Comparison of ENCODE assay signal across 8 mouse cellular contexts in the genomic region with DNA sequence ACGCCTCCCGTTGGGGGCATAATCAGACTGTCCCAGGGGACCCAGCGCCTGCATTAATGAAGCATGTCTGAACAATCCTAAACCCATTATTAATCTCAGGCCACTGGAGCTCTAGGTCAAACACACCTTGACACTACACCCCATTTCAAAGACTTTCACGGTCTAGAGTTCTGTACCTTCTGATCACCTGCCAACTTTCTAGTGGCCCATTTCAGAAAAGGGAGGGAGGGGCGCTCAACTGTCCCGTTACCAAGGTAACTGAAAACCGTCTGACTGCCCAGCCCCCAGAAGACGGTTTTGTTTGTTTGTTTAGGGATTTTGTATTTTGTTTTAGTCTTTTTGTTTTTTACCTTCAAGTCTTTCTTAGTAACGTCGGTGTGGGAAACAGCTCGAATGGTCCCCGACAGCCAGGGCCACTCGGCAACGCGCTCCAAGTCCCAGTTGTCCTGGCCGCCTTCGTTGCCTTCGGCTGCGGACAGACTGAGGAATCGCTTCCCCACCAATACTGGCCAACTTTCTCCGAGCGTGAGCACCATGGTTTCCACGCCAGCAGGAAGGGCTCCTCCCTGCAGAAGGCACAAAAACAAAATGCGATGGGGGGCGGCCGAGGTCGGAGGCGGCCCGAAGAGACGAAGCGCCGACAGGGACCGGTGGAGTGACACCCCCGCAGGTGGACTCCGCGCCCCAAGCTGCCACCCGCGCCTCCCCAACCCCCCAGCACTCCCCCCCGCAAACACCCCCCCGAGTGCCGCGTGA. TPM values are rescaled to one million over a fixed set of nuclear protein-coding genes. Genes with fewer than 3 reads are reported as not detected.
DNase-seq lines count a peak whose midpoint lies in the region; ATAC-seq and TF ChIP-seq lines count a peak whose summit lies in the region.

No protein-coding gene starts in this region.

- peak overlapping the region; percentile 98 for H3K4me3 ChIP-seq in megakaryocyte, embryonic 14.5 days (replicated peaks)
- peak overlapping the region; percentile 67 for H3K4me3 ChIP-seq in embryonic fibroblast, embryonic 13.5 days (ENCODE audit: insufficient read depth, low read length)
- peak overlapping the region; percentile 91 for H3K4me3 ChIP-seq in kidney, embryonic 15.5 days (replicated peaks)
- H3K4me3 ChIP-seq in liver, embryonic 12.5 days: peak overlapping the region; percentile 88
- peak overlapping the region; percentile 90 for H3K4me3 ChIP-seq in neural tube, embryonic 13.5 days

- H3K9me3 ChIP-seq in megakaryocyte, embryonic 14.5 days: 0 out of 2 replicates have a peak, but pooled peaks cover under 1% of the 10 kb centered on the region
- H3K9me3 ChIP-seq in kidney, embryonic 15.5 days (replicated peaks): no peaks in the 10 kb centered on the region
- H3K9me3 ChIP-seq in liver, embryonic 12.5 days (replicated peaks): no peaks in the 10 kb centered on the region
- H3K9me3 ChIP-seq in neural tube, embryonic 13.5 days: no peaks in the 10 kb centered on the region

- no peak for TF ChIP-seq POLR2A in embryonic fibroblast, embryonic 13.5 days (IDR thresholded peaks at IDR 0.05; ENCODE audit: low read depth, low read length)

- no peak for TF ChIP-seq CTCF in embryonic fibroblast, embryonic 13.5 days (IDR thresholded peaks at IDR 0.05; ENCODE audit: borderline replicate concordance, insufficient read depth, low read length)

- H3K4me1 ChIP-seq in megakaryocyte, embryonic 14.5 days: peaks cover 39% of the 10 kb centered on the region
- H3K4me1 ChIP-seq in embryonic fibroblast, embryonic 13.5 days (ENCODE audit: control insufficient read depth, insufficient read depth, low read length): no peaks in the 10 kb centered on the region; the same call in 1 of the 2 replicates
- H3K4me1 ChIP-seq in kidney, embryonic 15.5 days: peaks cover 15% of the 10 kb centered on the region
- peaks cover 32% of the 10 kb centered on the region for H3K4me1 ChIP-seq in liver, embryonic 12.5 days
- H3K4me1 ChIP-seq in neural tube, embryonic 13.5 days (replicated peaks): peaks cover 32% of the 10 kb centered on the region

- peak overlapping the region; percentile 78 for H3K4me2 ChIP-seq in kidney, embryonic 15.5 days
- H3K4me2 ChIP-seq in liver, embryonic 12.5 days: peak overlapping the region; percentile 86
- peak overlapping the region; percentile 85 for H3K4me2 ChIP-seq in neural tube, embryonic 13.5 days

- WGBS in kidney, embryonic 15.5 days: 1% methylated on average over 38 of the region's 42 CpGs
- WGBS in liver, embryonic 12.5 days (ENCODE audit: insufficient replicate concordance): 3% methylated on average over 42 of the region's 42 CpGs
- 1% methylated on average over 42 of the region's 42 CpGs for WGBS in neural tube, embryonic 13.5 days

- H3K27ac ChIP-seq in embryonic fibroblast, embryonic 13.5 days (ENCODE audit: insufficient read depth, low read length): peak overlapping the region; percentile 71
- H3K27ac ChIP-seq in kidney, embryonic 15.5 days: peak overlapping the region; percentile 100
- peak overlapping the region; percentile 96 for H3K27ac ChIP-seq in liver, embryonic 12.5 days
- H3K27ac ChIP-seq in neural tube, embryonic 13.5 days (replicated peaks): peak overlapping the region; percentile 100

- H3K9ac ChIP-seq in kidney, embryonic 15.5 days: peak overlapping the region; percentile 90
- peak overlapping the region; percentile 96 for H3K9ac ChIP-seq in liver, embryonic 12.5 days
- H3K9ac ChIP-seq in neural tube, embryonic 13.5 days: peak overlapping the region; percentile 87

- H3K36me3 ChIP-seq in megakaryocyte, embryonic 14.5 days (replicated peaks; ENCODE audit: low read length): peaks cover 44% of the 10 kb centered on the region
- peaks cover 26% of the 10 kb centered on the region for H3K36me3 ChIP-seq in kidney, embryonic 15.5 days
- H3K36me3 ChIP-seq in liver, embryonic 12.5 days: peaks cover 32% of the 10 kb centered on the region
- peaks cover 17% of the 10 kb centered on the region for H3K36me3 ChIP-seq in neural tube, embryonic 13.5 days

- no peak for ATAC-seq in megakaryocyte, adult 5-6 weeks (ENCODE audit: poor library complexity, severe bottlenecking)
- no peak for ATAC-seq in kidney, embryonic 15.5 days (replicated peaks; ENCODE audit: low FRiP score)
- ATAC-seq in liver, embryonic 12.5 days: 0 out of 2 replicates have a peak, but pooled peaks have one; percentile 6
- peak; percentile 2; the same call in 1 of the 2 replicates for ATAC-seq in neural tube, embryonic 13.5 days (ENCODE audit: low read depth)

- DNase-seq in heart, adult 9 months (ENCODE audit: low spot score in 2 of 2): peak; percentile 58
- DNase-seq in testis, postnatal 14 days (ENCODE audit: low spot score): peak; percentile 62

- H3K27me3 ChIP-seq in megakaryocyte, embryonic 14.5 days (replicated peaks): peaks cover 2% of the 10 kb centered on the region
- peaks cover 3% of the 10 kb centered on the region; the same call in 1 of the 2 replicates for H3K27me3 ChIP-seq in kidney, embryonic 15.5 days
- H3K27me3 ChIP-seq in liver, embryonic 12.5 days (replicated peaks): peaks cover 4% of the 10 kb centered on the region
- H3K27me3 ChIP-seq in neural tube, embryonic 13.5 days: 0 out of 2 replicates have a peak, but pooled peaks cover 4% of the 10 kb centered on the region

RNA-seq across cellular contexts. Expression of a gene that starts 0.9 kb away (rescaled TPM):
- 0.83 and 6.5 TPM in 2 replicates for polyA plus RNA-seq in megakaryocyte, embryonic 14.5 days (2012; ENCODE audit: insufficient read depth, low replicate concordance)
- total RNA-seq in megakaryocyte, adult 5-6 weeks (2015): 43.3 and 51.1 TPM in 2 replicates
- total RNA-seq in megakaryocyte, adult 5-6 weeks (2017): 36.6 and 47.5 TPM in 2 replicates
- polyA plus RNA-seq in embryonic fibroblast, embryonic 13.5 days (2011; ENCODE audit: insufficient read length, low read depth, missing spikeins): 40.1 and 44.1 TPM in 2 replicates
- 47.3 and 51.7 TPM in 2 replicates for polyA plus RNA-seq in kidney, embryonic 15.5 days (2015; fragmentation: Nextera tagmentation; extraction: Ambion mirVana)
- 22.6 and 24.5 TPM in 2 replicates for polyA plus RNA-seq in liver, embryonic 12.5 days (2016; fragmentation: Nextera tagmentation; extraction: Ambion mirVana)
- polyA plus RNA-seq in neural tube, embryonic 13.5 days (2015; fragmentation: Nextera tagmentation; extraction: Ambion mirVana): 49.6 and 51.7 TPM in 2 replicates

Comparison
In these comparisons a context has a peak if more than half of its experiments do, and no peak if none do; other contexts are left out.
1. ATAC-seq: peak in liver, embryonic 12.5 days (single experiment) and neural tube, embryonic 13.5 days (single experiment); none in megakaryocyte, adult 5-6 weeks (single experiment) and kidney, embryonic 15.5 days (single experiment).
2. Peak in every context shown above with its lines, with median percentiles within 50 percentile points of each other: H3K4me3 ChIP-seq, H3K27ac ChIP-seq, H3K4me2 ChIP-seq and H3K9ac ChIP-seq.